Mouse (Mus musculus) adrenal gland, adult (tissue): ENCODE data around the gene Atg9a.

ENCODE experiments used
- DNase-seq, 2 experiments: peaks; one replicate each; pipeline ENCODE4 v3.0.0; 2022 to 2023; ENCODE audit warnings: low spot score in 1 of 2; ENCODE audit not compliant: inconsistent age in 2 of 2

Gene Atg9a

DNA sequence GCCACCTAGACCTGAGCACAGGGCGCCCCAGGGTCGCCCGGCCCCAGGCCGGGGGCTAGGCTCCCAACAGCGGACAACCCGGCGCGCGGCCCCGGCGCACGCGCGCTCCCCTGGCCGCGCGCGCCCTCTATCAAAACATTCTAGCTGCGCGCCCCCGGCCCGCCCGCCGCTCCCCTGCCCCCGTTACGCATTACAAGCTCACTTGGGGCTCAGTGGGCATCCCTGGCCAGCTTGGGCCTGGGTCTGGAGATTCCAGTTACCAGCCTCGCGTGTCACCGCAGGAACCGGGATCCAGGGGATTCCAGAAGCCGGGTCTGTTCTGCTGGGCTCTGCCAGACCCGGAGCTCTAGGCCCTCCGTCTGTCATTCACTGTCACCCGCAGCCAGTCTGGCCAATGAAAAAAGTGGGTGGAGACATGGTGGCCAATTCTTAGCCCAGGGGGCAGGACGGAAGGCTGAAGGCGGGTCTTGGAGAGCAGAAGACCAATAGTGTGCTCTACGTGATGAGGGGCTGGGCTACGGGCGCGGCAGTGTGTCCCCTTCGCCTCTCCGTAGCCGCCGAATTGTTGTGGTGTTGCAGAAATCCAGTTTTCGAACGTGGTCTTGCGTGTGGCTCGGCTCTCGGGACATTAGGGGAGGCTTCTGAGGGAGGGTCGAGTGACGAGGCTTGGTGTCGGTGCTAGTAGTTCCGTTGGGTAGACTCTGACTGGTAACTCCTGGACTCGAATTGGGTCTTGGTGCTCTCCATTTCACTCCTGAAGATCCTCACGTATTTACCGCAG is at the start of gene Atg9a, which contains the start of gene Ankzf1:
Atg9a (minus strand) TSS at position 575 of the 781 bp plus-strand sequence.
Ankzf1 (plus strand) TSS at position 530 of the 781 bp plus-strand sequence.
- peak; percentile 97 to 98 for DNase-seq

DNA sequence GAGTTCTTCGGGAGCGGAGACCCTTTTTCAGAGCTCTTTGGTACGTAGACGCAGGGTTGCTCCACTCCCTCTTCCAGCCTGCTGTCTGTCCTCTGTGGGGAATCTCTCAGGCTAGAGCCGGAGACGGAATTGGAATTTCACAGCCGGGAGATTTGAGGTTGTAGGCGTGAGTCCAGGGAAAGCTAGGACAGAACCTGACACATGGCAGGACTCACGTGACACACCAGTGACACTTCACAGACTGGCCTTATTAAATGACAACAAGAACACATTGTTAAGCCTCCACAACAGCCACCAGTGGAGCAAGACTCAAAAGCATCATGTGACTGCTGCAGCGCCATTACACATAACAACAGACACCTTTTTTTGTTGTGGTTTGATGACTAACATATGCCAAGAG is 47.6 kb upstream of the Atg9a start:
- no peak for DNase-seq

DNA sequence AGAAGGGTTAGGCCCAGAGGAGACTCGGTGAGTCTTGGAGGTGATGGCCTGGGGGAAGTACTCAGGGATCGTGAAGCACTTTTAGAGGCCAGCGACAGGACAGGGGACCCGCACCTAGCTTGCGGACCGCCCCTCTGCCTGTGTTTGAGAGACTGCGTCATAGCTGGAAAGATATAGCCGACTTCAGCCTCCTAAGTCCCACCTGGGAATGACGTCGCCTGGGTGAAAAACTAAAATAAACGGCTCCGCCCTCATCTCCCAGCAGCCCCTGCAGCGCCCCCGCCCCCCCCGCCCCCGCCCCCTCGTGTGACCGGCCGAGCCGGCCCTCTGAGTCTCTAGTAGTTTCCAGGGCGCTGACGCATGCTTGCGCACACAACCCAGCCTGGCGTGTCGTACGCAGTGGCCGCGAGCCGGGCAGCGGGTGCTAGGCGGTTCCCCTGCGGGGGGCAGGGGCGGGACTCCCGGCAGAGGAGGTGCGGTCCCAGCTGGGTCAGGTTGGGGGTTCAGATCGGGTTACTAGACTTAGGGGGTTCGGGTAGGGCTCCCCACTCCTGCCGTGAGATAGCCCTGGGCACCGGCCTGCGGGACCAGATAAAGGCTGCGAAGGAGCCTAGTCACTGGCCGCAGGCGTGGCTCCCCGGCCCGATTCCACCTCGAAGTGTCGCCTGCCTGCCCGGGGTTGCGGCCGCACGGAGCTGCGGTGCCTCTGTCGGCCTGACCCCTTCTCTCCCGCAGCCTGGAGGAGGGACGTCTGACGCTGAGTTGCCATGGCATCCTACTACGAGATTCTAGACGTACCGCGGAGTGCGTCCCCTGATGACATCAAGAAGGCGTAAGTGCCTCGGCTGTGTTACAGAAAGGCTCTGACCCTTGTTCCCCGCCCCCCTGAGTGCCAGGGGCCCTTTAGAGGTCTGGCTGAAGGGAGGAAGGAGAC is 44.4 kb upstream of the Atg9a start, which contains the start of gene Dnajb2:
Dnajb2 (plus strand) TSS at position 290 of the 934 bp plus-strand sequence.
- peak; percentile 94 to 96 for DNase-seq

DNA sequence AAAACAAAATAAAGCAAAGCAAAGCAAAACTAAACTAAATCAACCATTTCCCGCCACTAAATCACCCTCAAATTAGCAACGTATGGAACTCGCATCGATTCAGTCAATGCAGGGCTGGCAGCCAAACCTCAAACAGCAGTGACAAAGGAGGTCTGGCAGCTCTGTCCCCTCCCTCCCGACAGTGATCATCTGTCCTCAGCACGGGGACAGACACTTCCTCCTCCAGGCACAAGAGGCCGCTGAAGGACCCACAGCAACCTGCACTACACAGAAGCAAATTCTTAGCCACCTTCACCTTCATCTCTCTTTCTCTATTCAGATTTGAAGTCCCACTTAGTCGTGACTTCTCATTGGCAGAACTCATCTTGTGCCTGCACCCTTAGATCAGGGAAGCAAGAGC is 42.6 kb upstream of the Atg9a start:
- DNase-seq = peak; percentile 81 to 88

DNA sequence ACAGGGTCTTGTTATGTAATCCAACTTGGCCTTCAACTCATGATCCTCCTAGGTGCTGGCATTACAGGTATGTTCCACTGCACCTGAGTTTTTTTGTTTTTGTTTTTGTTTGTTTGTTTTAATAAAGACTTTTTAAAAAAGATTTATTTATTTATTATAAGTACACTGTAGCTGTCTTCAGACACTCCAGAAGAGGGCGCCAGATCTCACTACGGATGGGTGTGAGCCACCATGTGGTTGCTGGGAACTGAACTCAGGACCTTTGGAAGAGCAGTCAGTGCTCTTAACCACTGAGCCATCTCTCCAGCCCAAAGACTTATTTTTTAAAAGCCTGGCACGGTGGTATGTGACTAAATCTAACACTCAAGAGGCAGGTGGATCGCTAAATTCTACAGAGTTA is 40.5 kb upstream of the Atg9a start:
- DNase-seq = peak in 1 of 2 experiments; percentile 24

DNA sequence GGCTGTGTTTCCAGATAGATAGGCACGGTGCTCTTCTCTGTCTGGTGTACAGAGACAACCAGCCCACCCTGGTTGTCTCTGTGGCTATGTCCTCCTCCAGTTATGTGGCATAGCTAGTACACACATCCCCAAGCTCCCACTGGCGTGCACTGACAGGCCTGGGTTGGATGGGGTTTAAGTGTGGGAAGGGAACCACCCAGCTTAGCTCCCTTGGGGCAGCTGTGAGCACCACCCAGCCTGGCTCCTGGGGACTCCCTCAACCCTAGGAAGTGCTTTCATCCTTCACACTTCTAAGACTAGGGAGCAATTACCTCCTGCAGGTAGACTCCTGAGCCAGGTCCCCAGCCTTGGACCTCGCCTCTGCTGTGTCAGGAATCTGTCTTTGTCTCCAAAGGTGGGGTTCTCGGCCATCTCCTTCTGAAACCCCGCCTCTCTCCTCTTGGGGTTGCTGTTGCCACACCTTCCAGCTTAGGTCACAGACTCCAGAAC is 39.7 kb upstream of the Atg9a start, which contains the start of gene A630095N17Rik:
A630095N17Rik (minus strand) TSS at position 439 of the 489 bp plus-strand sequence.
- DNase-seq = no peak

DNA sequence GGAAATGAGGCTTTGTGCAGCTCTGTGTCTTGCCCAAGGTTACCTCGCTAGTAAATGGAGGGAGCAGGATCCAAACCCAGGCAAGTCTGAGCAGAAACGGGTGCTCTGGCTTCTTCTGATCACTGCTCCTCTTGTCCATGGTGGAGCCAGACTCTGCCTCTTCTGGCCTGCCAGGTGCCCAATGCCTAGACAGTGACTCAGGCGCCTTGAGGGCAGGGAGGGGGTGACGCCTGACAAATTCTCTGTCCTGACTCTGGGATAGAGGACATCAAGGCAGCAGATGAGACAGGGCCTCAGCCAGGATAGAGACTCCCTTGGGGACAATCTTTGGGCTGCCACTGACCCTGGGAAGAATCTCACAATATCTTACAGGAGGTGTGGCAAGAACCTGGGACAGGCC is 39.2 kb upstream of the Atg9a start:
- DNase-seq = peak in 1 of 2 experiments; percentile 22

DNA sequence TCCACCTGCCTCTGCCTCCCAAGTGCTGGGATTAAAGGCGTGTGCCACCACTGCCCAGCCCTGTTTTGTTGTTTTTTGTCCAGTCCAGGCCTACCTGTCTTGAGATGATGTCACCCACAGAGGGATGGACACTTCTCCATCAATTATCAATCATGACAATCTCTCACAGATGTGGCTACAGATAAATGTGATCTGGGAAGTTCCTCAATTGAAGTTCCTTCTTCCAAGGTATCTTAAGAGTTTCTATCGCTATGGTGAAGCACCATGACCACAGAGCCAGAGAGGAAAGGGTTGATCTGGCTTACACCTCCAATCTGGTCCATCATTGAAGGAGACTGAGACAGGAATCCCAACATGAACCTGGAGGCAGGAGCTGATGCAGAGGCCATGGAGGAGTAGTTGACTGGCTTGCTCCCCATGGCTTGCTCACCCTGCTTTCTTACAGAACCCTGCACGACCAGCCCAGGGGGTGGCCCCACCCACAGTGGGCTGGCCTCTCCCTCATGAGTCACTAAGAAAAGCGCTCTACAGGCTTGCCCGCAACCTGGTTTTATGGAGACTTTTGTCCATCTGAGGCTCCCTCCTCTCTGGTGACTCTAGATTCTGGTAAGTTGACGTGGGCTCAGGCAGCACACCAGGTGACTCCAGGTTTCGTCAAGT is 38.5 kb upstream of the Atg9a start:
- no peak for DNase-seq

DNA sequence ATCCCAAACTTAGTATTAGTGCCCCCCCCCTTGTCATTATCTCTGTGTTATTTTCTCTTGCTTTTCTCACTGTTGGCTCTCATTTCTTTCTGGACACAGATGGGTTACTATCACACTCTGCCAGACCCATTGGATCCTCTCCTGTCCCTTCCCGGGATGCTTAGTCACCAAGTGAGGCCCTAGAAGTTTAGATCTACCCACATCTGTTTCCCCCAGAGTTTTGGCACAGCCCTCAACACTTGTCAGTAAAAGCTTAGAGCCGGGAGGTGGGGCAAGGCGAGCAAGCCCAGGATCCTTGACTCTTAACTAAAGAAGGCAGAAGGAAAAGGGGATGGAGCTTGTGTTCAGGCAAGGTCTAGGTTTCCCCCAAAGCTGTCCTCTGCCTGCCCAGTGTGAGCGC is 37.2 kb upstream of the Atg9a start:
- DNase-seq = no peak

DNA sequence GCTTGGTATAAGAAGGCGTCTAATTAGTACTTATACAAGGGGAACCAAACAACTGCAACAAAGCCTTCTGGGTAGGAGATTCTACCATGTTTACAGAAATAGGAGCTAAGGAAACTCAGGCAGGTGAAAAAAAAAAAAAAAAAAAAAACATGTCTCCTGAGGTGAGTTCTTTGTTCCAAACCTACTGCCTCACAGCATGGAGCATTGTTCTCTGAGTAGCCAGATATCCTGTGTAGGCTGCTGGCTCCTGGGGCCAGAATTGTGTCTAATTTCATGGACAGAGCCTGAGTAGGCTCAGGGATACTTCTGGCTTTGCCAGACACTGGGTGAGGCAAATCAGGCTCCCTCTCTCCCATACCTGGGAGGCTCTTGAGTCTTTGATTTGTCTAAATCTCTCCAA is 35.7 kb upstream of the Atg9a start:
- no peak for DNase-seq

DNA sequence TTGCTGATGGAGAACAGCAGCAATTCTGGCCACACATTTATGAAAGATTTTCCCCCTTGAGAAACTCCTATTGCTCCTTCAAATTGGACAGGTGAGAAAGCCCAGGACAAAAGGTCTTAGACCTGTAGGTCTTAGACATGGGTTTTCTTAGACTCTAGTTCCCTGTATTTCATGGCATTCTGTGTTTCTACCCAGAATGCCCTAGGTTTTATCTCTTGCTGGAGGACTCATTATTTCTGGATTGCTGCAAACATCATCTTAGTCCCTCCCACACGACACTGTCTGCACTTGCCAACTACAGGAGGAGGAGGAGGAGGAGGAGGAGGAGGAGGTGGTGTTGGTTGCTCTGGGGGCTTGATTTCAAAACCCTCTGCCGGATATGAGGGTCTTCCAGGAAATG is 34.1 kb upstream of the Atg9a start:
- DNase-seq = no peak

DNA sequence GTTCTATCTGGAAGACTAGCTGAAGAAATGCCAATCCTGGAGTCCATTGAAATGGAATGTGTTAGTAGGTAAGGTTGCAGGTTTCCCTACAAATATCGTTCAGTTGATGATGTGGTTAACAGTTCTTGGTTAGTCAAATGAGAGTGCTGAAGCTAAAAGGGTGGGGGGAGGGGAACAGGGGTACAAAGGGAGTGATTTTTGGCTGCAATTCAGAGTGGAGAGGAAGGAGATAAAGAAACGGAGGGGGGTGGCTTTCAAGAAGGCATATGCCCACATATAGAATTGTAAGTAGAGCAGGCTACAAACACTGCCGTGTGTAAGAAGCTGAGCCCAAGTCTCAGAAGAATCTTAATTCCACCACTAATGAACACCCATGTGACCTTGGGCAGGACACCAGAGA is 33.5 kb upstream of the Atg9a start:
- DNase-seq = no peak

DNA sequence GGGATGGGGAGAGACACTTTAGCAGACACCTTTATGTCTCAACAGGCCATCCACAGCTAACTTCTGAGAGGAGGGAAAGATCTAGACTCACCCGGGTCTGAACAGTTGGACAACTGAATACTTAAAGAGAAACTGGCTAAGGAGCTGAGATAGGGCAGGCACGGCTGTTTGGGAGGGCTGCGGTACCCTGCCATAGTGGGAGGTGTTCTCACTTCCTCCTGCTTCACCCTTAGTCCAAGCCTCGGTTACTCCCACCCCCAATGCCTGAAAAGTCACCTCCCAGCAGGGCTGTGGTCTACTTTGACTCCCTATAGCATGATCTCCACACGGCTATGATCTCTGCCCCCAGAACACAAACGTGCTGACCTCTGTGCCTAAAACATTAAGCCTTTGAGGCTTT is 31.5 kb upstream of the Atg9a start:
- no peak for DNase-seq

DNA sequence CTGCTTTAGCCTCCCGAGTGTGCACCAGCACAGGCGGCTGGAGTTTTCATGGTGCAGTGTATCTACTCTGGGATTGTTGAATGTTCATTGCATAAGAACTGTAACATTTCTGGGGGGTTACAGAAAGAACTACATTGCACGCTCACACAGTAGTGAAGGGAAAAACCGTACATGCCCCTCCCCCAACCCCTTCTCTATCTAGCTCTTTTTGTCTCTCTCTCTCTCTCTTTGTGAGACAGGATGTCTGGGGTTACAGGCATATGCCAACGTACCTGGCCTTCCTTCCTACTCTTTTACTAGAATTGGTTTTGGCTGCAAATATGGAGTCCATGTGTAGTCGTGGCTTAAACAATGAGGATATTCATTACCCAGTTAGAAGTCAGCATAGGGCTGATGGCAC is 30.9 kb upstream of the Atg9a start:
- DNase-seq = no peak

DNA sequence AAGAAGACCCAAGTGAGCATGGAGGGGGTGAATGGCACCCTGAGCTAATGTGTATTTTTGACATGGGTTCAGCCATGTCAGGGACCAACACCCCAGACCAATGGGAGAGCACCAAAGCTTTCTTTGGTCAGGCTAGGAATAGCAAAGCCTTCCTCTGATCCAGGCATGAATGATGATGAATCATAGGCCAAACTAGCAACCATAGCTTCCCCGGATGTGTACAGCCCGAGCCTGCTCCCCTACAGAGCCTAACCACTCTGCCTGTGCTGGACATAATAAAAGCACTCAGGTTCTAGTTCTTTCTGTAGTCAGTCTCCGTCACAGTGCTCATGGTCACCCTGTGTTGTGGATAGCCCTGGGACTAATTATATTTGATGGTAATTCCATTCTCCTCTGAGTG is 29.5 kb upstream of the Atg9a start:
- no peak for DNase-seq

DNA sequence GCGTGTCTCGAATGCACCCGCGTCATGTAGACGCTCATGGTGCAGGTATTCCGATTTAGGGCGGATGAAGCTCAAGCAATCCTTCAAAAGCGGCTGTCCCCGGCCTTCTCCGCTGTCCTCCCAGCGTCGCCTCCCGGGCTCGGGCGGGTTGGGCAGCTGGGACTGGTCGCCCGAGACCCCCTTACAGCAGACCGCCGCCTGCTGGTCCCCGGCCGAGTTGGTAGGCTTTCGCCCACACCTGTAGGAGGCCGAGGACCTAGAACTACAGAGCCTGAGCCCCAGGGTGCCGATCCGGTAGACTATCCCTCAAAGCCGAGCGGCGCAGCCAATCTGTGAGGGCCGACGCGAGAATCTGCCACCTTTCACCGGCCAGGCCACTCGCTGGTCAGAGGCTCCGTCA is 27.5 kb upstream of the Atg9a start, which contains the start of gene Tuba4a:
Tuba4a (minus strand) TSS at position 335 of the 400 bp plus-strand sequence.
- no peak for DNase-seq

DNA sequence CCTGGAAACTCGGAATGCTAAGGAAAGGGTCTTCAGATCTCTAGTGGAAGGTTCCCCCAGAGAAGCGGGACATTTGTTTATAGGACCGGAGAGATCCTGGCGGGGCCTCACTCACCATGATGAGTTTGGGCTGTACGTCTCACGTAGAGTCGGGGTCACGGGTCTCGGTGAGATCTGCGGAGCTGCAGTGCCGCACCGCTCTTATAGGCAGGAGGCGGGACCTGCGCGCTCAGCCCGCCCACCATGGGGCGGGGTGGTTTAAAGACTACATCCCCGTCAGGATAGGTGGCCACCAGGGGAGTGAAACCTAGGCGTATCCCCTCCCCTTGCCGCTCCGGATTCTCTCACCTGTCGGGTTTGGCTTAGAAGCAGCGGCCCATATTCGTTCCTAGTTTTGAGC is 27.1 kb upstream of the Atg9a start:
- peak; percentile 92 to 97 for DNase-seq

DNA sequence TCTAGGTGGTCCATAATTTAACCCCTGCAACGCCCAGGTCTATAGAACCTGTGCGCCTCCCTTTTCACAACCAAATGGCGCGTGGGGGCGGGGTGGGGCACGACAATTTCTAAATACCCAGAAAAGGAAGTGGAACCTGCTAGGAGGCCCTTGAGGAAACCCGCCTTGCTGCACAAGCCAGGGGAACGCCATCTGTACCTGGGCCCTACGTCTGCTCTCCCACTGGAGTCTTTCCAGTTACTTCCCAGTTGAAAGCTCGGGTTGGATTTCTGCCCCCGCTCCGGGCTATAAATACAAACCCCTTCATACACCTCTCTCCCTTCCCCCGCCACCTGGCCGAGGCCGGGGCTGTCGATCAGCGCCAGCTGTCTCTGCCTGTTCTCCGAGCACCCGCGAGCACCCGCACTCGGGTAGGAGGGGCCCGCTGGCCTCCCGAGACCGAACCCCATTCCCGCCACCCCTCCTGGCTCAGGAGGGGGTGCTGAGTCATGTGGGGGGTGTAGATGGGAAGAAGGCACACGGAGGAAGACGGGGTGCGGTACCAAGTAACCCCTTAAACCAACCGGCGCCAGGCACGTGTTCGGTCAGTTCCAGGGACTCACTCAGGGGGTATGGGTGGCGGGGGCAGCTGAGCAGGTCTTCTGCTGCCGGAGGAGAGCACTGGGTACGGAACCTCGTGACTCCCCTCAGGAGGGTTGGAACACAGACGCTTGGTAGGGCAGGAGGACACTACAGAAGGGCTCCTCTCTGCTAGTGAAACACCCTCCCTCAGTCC is 26.4 kb upstream of the Atg9a start:
- peak; percentile 74 to 85 for DNase-seq

DNA sequence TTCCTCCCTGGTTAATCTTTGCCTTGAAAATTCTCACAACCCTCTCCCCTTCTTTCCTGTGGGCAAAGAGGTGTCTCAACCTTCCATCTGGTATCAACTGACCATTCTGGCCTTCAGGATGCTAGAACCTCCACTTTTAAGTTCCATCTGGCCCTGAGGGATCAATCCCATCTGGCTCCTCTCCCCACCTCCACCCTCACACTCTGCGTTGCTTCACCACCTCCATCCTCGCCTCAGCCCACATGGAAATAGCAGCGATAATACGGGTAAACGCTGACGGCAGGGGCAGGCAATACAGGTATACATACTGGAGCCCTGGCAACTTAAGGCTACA is 25.9 kb upstream of the Atg9a start:
- DNase-seq = no peak
